Mouse (Mus musculus): ENCODE data around the gene Tex35. TPM values are rescaled to one million over a fixed set of nuclear protein-coding genes. Genes with fewer than 3 reads are reported as not detected.

The Tex35 gene
- 0.22 TPM for polyA plus RNA-seq (2021)

DNA sequence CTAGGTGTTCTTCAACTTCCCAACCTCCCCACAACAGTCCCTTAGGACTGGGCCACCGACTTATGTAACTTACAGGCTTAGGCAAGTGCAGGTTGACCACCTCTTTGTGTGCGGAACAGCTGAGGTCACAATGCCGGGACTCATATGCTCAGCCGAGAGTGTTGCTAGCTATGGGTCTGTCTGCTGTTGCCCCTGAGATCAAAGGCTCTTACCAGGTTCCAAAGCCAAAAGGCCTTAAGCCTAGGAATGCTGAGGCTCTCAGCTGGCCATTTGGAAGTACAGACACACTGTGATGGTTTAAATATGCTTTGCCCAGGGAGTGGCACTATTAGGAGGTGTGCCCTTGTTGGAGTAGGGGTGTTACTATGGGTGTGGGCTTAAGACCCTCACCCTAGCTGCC, at the start of gene Tex35:
Gene Tex35, minus strand, starts transcription at position 101 of the 400 bp plus-strand sequence.
- in situ Hi-C loops (cut with MboI; ENCODE audit: low pct_unique_long_range_greater_than_20kb): no loop called here
- TF ChIP-seq CTCF (IDR thresholded peaks at IDR 0.05): no peak
- no peaks in the 10 kb centered on the region for H3K27me3 ChIP-seq
- ATAC-seq: no peak
- DNase-seq (ENCODE audit: low read depth, low spot score): no peak
- ChIA-PET POLR2A (no interaction called here), CTCF (no interaction called here)

- no peak for TF ChIP-seq CTCF (IDR thresholded peaks at IDR 0.05)
Observed at GRCm38 (mm10) chr1:157153781-157154180, 45.3 kb upstream of the Tex35 start.

DNA sequence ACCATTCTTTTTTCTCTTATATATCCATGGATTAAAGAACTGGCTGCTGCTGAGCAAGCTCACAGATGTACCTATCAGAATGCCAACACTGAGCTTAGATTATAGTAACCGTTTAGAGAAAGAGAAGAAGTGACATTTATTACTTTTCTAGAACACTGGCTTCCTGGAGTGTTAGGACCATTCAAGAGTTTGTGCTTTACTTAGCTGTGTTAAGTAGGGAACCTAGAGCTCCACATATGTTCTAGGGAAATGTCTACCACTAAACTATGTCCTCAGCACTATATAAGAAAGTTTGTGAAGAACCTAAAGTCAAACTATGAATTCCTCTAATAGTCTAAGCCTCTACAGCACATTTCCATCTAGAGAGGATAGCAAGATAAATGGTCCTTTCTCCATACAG, 41.6 kb upstream of the Tex35 start:
- ATAC-seq (no peak), DNase-seq (ENCODE audit: low read depth, low spot score) (no peak)
- TF ChIP-seq CTCF (IDR thresholded peaks at IDR 0.05): no peak
- no peaks in the 10 kb centered on the region for H3K27me3 ChIP-seq
- CTCF ChIA-PET: no interaction called here
- in situ Hi-C loops (cut with MboI; ENCODE audit: low pct_unique_long_range_greater_than_20kb): no loop called here
- POLR2A ChIA-PET: no interaction called here

More at GRCm38 (mm10) chr1:157153781-157154180, 45.3 kb upstream of the Tex35 start:
- in situ Hi-C loops (cut with MboI; ENCODE audit: low pct_unique_long_range_greater_than_20kb): no loop called here
- ChIA-PET POLR2A (no interaction called here), CTCF (no interaction called here)
- ATAC-seq (no peak), DNase-seq (ENCODE audit: low read depth, low spot score) (no peak)
- H3K27me3 ChIP-seq: no peaks in the 10 kb centered on the region

DNA sequence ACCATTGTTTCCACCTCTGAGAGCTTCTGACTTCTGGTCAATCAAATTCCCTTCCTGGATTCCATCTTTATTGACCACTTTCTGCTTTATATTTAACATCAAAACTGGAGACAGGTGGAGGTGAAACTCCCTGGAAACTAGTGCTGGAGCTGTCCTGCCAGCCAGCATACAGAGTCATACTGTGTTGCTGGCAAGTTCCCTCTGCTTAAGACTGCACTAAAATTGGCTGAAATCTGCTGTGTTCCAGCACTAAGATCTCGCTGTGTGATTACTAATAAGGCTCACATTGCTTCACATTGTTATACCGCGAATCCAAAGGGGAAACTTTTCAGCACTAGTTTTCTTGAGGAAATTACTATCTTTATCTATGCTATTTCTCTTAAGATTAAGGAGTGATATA, 36.1 kb upstream of the Tex35 start:
- in situ Hi-C loops (cut with MboI; ENCODE audit: low pct_unique_long_range_greater_than_20kb): no loop called here
- POLR2A ChIA-PET: no interaction called here

DNA sequence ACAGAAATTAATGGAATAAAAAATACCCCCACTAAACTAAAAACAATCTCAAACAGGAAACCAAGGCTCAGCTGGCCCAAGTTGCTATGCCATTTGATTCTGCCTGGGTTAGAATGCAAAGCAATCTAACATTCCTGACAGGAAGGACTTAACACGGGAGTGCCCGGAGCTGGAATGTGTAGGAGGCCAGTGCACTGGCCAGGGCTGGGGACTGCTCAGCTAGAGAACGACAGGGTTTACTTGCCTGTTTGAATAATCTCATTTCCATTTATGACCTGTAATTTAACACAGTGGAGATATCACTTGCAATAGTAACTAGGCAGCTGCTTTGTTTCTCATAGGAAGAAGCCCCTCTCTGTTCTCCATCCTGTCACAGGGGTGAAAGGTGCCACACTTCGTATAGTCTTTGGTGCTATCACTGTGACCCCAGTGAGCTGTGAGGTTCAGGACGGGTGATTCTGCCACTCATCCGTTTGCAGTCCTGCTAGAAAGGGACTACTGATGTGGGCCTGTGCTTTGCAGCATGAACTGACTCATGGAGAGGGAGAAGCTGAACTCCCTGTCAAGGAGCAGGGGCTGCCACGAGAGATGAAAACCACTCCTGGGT, 34.9 kb upstream of the Tex35 start:
- CTCF ChIA-PET: no interaction called here
- in situ Hi-C loops (cut with MboI; ENCODE audit: low pct_unique_long_range_greater_than_20kb): no loop called here
- DNase-seq (ENCODE audit: low read depth, low spot score): no peak
- POLR2A ChIA-PET: no interaction called here
- no peaks in the 10 kb centered on the region for H3K27me3 ChIP-seq
- TF ChIP-seq CTCF (IDR thresholded peaks at IDR 0.05): no peak
- no peak for ATAC-seq

More for the DNA sequence above, 36.1 kb upstream of the Tex35 start:
- CTCF ChIA-PET: interaction anchor here (0.9 kb wide), 2 partner anchors 12 to 30 kb away, joined by 3 read pairs; no protein-coding TSS in a partner anchor
- DNase-seq (ENCODE audit: low read depth, low spot score) (no peak), ATAC-seq (no peak)
- TF ChIP-seq CTCF (IDR thresholded peaks at IDR 0.05): no peak
- H3K27me3 ChIP-seq: no peaks in the 10 kb centered on the region

DNA sequence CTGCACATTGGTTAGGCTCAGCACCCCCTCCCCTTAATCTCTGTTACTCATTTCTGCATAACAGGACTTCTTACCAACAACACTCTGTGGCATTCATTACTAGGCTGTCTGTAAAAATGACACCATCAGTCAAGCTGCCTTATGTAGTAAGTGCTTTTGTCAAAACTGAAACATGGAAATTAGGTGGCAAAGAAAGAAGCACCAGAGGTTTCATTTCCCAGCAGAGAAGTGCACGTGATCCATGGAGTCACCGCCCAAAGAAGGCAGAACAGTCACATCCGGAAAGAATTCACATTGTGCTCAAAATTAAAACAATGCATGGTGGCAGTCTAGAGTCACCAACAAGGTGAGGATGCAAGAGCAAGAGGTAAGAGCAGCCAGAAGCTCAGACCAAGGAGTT, 32.5 kb upstream of the Tex35 start:
- ATAC-seq (no peak), DNase-seq (ENCODE audit: low read depth, low spot score) (no peak)
- CTCF ChIA-PET: interaction anchor here (1.9 kb wide), 1 partner anchor 11 kb away, joined by 5 read pairs; no protein-coding TSS in a partner anchor
- no peak for TF ChIP-seq CTCF (IDR thresholded peaks at IDR 0.05)
- in situ Hi-C loops (cut with MboI; ENCODE audit: low pct_unique_long_range_greater_than_20kb): no loop called here
- POLR2A ChIA-PET: no interaction called here
- no peaks in the 10 kb centered on the region for H3K27me3 ChIP-seq

DNA sequence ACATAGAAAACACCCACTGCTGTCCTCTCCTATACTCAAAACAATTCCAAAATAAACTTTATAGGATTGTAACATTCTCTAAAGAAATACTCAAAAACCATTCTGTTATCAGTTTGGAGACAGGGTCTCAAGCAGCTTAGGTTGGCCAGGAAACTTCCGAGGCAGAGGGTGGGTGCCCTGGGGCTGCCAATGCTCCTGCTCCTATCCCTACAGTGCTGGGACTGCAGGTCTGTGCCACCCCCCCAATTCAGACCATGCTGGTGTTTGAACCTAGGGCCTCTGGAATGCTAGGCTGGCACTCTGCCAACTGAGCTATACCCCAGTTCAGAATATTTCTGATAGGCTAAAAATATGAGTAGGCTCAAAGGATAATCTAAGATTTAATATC, 29.4 kb upstream of the Tex35 start:
- TF ChIP-seq CTCF (IDR thresholded peaks at IDR 0.05): no peak
- no peak for DNase-seq (ENCODE audit: low read depth, low spot score)
- ChIA-PET CTCF (interaction anchor here (0.7 to 1.4 kb wide), 3 partner anchors 11 to 143 kb away, joined by 3 to 5 read pairs (median 4); no protein-coding TSS in a partner anchor), POLR2A (no interaction called here)
- in situ Hi-C loops (cut with MboI; ENCODE audit: low pct_unique_long_range_greater_than_20kb): no loop called here
- no peaks in the 10 kb centered on the region for H3K27me3 ChIP-seq
- no peak for ATAC-seq

DNA sequence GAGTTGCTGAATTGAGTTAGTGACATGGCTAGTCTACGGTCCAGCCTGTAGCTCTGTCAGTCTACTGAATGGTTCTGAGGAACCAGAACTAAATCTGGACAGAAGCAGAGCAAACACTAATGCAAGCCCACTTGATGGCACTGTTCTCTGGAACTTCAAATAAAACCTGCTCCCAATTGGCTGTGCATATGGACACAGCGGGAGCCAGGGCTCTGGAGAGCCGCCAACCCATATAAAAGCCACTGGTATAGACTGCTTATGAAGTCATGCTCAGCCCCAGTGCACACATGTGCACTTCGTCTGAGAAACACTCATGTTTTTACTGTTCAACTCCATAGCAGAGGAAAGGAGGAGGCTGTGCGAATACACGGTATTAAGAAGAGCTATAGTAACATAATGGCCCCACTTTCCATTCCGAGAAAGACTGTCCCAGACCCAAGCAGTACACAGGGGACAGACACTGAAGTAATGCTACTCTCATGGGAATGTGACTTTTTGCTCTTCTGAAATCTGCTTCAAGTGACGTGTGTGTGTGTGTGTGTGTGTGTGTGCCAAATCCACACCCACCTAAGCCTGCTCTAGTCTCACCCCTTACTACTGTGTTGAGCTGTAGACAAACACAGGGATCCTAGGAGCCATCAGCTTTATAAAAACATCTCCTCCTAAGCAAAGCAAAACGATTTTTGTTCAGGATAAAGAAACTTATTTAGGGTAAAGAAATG, 28.8 kb upstream of the Tex35 start:
- POLR2A ChIA-PET: no interaction called here
- H3K27me3 ChIP-seq: no peaks in the 10 kb centered on the region
- CTCF ChIA-PET: interaction anchor here (0.7 to 1.4 kb wide), 3 partner anchors 10 to 143 kb away, joined by 3 to 5 read pairs (median 4); no protein-coding TSS in a partner anchor
- ATAC-seq: no peak
- no peak for TF ChIP-seq CTCF (IDR thresholded peaks at IDR 0.05)
- DNase-seq (ENCODE audit: low read depth, low spot score): no peak
- in situ Hi-C loops (cut with MboI; ENCODE audit: low pct_unique_long_range_greater_than_20kb): no loop called here

DNA sequence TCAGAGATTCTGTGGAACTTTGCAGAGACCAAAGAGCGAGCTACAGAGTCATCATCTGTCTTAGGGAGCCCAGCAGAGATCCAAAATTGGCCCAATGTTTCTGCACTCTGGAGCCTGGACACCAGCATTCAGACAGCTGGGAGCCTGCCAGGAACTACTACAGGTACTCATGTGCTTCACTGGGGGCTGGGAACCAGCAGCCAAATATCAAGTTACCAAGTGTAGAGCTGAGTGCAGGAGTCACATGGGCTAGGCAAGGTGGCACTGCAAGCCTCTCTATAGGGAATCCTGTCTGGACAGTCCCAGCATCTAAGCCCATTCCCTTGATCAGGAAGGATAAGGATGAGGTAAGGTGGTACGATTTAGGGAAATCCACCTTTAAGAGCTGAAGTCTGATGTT, 19.7 kb upstream of the Tex35 start:
- no peaks in the 10 kb centered on the region for H3K27me3 ChIP-seq
- in situ Hi-C loops (cut with MboI; ENCODE audit: low pct_unique_long_range_greater_than_20kb): no loop called here
- POLR2A ChIA-PET: no interaction called here
- no peak for DNase-seq (ENCODE audit: low read depth, low spot score)
- TF ChIP-seq CTCF (IDR thresholded peaks at IDR 0.05): no peak
- ATAC-seq: no peak
- CTCF ChIA-PET: interaction anchor here (0.7 to 1.0 kb wide), 2 partner anchors 14 to 158 kb away, joined by 3 read pairs; no protein-coding TSS in a partner anchor

GRCm38 (mm10) chr1:157123836-157124235, 15.4 kb upstream of the Tex35 start:
- in situ Hi-C loops (cut with MboI; ENCODE audit: low pct_unique_long_range_greater_than_20kb): no loop called here

GRCm38 (mm10) chr1:157119168-157119567, 10.7 kb upstream of the Tex35 start:
- ATAC-seq: no peak
- POLR2A ChIA-PET: no interaction called here
- in situ Hi-C loops (cut with MboI; ENCODE audit: low pct_unique_long_range_greater_than_20kb): no loop called here
- H3K27me3 ChIP-seq: no peaks in the 10 kb centered on the region
- CTCF ChIA-PET: no interaction called here
- TF ChIP-seq CTCF (IDR thresholded peaks at IDR 0.05): no peak
- no peak for DNase-seq (ENCODE audit: low read depth, low spot score)

More at GRCm38 (mm10) chr1:157123836-157124235, 15.4 kb upstream of the Tex35 start:
- CTCF ChIA-PET: no interaction called here
- ATAC-seq: no peak
- TF ChIP-seq CTCF (IDR thresholded peaks at IDR 0.05): no peak
- POLR2A ChIA-PET: interaction anchor here (0.6 kb wide), 1 partner anchor 12 kb away, joined by 4 read pairs; no protein-coding TSS in a partner anchor
- DNase-seq (ENCODE audit: low read depth, low spot score): no peak
- H3K27me3 ChIP-seq: no peaks in the 10 kb centered on the region
